Mouse (Mus musculus): Measurements from ENCODE around the gene Trip12. TPM values are rescaled to one million over a fixed set of nuclear protein-coding genes. Genes with fewer than 3 reads are reported as not detected.

The Trip12 gene
- polyA plus RNA-seq, 1 experiment: 18.2 TPM

DNA sequence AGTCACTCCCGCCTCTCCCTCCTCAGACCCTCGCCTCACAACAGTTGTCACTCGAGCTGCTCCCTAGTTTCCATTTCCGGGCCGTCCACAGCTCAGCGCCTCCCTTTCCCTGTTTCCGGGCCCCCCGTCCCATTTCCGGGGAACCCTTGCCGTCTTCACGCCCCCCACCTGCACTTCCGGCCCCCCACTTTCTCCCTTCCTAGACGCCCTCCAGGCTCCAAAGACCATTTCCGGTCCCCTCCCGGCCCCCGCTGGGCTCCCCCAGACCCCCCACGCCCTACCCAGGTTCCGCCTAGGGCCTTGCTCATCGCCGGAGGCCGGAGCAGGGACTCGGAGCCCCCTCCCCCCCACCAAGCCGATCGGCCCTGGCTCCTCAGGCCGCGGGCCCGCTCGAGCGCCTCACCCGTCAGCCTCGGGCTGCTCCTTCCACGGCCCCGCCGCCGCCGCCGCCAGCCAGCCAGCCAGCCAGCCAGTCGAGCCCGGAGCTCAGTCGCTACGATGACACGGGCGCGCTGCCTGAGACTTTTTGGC lies 1.6 kb downstream of the Trip12 start:
- WGBS: under 1% methylated on average over 41 of the region's 44 CpGs
- DNase-seq (ENCODE audit: low read depth in 1 of 2, low spot score in 2 of 2): peak in 1 of 2 experiments; percentile 66
- Histone ChIP-seq H3K27ac (ENCODE audit: insufficient read depth, low read length) (peak overlapping the region; percentile 97), H3K27me3 (ENCODE audit: control insufficient read depth, insufficient read depth, low read length) (no peaks in the 10 kb centered on the region), H3K4me1 (ENCODE audit: control insufficient read depth, insufficient read depth, insufficient read length) (peaks cover 4% of the 10 kb centered on the region; the same call in 1 of the 2 replicates), H3K4me3 (ENCODE audit: extremely low read depth, insufficient read depth, insufficient read length) (peak overlapping the region; percentile 94), H3K36me3 (ENCODE audit: control insufficient read depth, insufficient read depth, low read length) (no peaks in the 10 kb centered on the region)
- no peak for TF ChIP-seq POLR2A (IDR thresholded peaks at IDR 0.05; ENCODE audit: low read depth, low read length)
- no peak for TF ChIP-seq CTCF (IDR thresholded peaks at IDR 0.05; ENCODE audit: extremely low read depth, insufficient read depth, insufficient read length, insufficient replicate concordance)

DNA sequence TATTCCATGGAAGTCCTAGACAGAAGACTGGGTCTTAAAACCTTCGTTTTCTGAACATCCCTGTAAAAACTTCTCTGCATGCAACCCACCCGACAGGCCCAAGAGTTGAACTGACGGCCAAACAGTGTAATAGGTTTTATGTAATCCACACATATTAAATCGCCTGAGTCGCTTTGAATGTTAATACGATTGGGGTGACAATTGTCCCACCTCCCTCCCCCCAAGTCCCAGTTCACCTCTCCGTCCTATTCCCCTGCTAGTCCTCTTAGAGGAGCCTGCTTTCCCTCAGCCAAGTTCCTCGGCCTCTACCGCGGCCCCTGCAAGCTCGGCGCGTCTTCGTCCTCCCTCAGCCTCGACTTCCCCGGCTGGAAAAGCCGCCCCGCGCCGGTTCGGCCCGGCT lies 2.2 kb downstream of the Trip12 start:
- WGBS: 1% methylated on average over 22 of the region's 22 CpGs

GRCm38 (mm10) chr1:84837523-84838145 lies 2.7 kb downstream of the Trip12 start:
- TF ChIP-seq POLR2A (IDR thresholded peaks at IDR 0.05; ENCODE audit: low read depth, low read length) (no peak), CTCF (IDR thresholded peaks at IDR 0.05; ENCODE audit: extremely low read depth, insufficient read depth, insufficient read length, insufficient replicate concordance) (no peak)
- Histone ChIP-seq H3K4me1 (ENCODE audit: control insufficient read depth, insufficient read depth, insufficient read length) (peaks cover 4% of the 10 kb centered on the region; the same call in 1 of the 2 replicates), H3K27ac (ENCODE audit: insufficient read depth, low read length) (no peak overlapping the region), H3K4me3 (ENCODE audit: extremely low read depth, insufficient read depth, insufficient read length) (peak overlapping the region; percentile 94), H3K36me3 (ENCODE audit: control insufficient read depth, insufficient read depth, low read length) (no peaks in the 10 kb centered on the region; the same call in 1 of the 2 replicates), H3K27me3 (ENCODE audit: control insufficient read depth, insufficient read depth, low read length) (no peaks in the 10 kb centered on the region)
- 5% methylated on average over 20 of the region's 20 CpGs for WGBS
- DNase-seq (ENCODE audit: low read depth in 1 of 2, low spot score in 2 of 2): no peak

More for the DNA sequence above, 2.2 kb downstream of the Trip12 start:
- Histone ChIP-seq H3K4me1 (ENCODE audit: control insufficient read depth, insufficient read depth, insufficient read length) (peaks cover 4% of the 10 kb centered on the region; the same call in 1 of the 2 replicates), H3K36me3 (ENCODE audit: control insufficient read depth, insufficient read depth, low read length) (no peaks in the 10 kb centered on the region; the same call in 1 of the 2 replicates), H3K27ac (ENCODE audit: insufficient read depth, low read length) (peak overlapping the region; percentile 97), H3K4me3 (ENCODE audit: extremely low read depth, insufficient read depth, insufficient read length) (peak overlapping the region; percentile 94), H3K27me3 (ENCODE audit: control insufficient read depth, insufficient read depth, low read length) (no peaks in the 10 kb centered on the region)
- no peak for TF ChIP-seq CTCF (IDR thresholded peaks at IDR 0.05; ENCODE audit: extremely low read depth, insufficient read depth, insufficient read length, insufficient replicate concordance)
- no peak for TF ChIP-seq POLR2A (IDR thresholded peaks at IDR 0.05; ENCODE audit: low read depth, low read length)
- DNase-seq (ENCODE audit: low read depth in 1 of 2, low spot score in 2 of 2): no peak

DNA sequence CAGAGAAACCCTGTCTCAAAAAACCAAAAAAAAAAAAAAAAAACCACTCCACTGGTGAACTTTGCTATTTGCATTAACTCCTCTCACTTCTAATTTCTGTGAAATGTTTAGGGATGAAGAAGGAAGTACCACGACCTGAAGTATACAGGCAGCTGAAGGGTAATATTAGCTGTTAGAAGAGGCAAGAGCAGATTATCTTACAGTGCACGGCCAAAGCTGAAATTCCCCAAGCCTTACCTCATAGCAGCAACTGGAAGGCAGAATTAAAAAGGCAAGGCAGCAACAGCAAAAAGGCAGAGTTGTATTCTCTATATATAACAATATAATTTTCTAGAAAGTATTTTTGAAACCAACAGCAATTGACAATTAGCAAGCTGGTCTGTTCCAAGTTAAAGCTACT lies 15.2 kb downstream of the Trip12 start:
- H3K36me3 ChIP-seq (ENCODE audit: control insufficient read depth, insufficient read depth, low read length): peaks cover 5% of the 10 kb centered on the region; the same call in 1 of the 2 replicates

GRCm38 (mm10) chr1:84817596-84817995 lies 22.7 kb downstream of the Trip12 start:
- Histone ChIP-seq H3K4me3 (ENCODE audit: extremely low read depth, insufficient read depth, insufficient read length) (no peak overlapping the region), H3K36me3 (ENCODE audit: control insufficient read depth, insufficient read depth, low read length) (peaks cover 2% of the 10 kb centered on the region; the same call in 1 of the 2 replicates), H3K4me1 (ENCODE audit: control insufficient read depth, insufficient read depth, insufficient read length) (peaks cover 4% of the 10 kb centered on the region), H3K27ac (ENCODE audit: insufficient read depth, low read length) (no peak overlapping the region), H3K27me3 (ENCODE audit: control insufficient read depth, insufficient read depth, low read length) (no peaks in the 10 kb centered on the region)
- 29% methylated on average over 1 of the region's 1 CpGs for WGBS
- DNase-seq (ENCODE audit: low read depth in 1 of 2, low spot score in 2 of 2): no peak
- TF ChIP-seq POLR2A (IDR thresholded peaks at IDR 0.05; ENCODE audit: low read depth, low read length): no peak
- no peak for TF ChIP-seq CTCF (IDR thresholded peaks at IDR 0.05; ENCODE audit: extremely low read depth, insufficient read depth, insufficient read length, insufficient replicate concordance)

More for the DNA sequence above, 15.2 kb downstream of the Trip12 start:
- no peak overlapping the region for H3K4me3 ChIP-seq (ENCODE audit: extremely low read depth, insufficient read depth, insufficient read length)
- no peaks in the 10 kb centered on the region for H3K27me3 ChIP-seq (ENCODE audit: control insufficient read depth, insufficient read depth, low read length)
- peaks cover 3% of the 10 kb centered on the region; the same call in 1 of the 2 replicates for H3K4me1 ChIP-seq (ENCODE audit: control insufficient read depth, insufficient read depth, insufficient read length)
- H3K27ac ChIP-seq (ENCODE audit: insufficient read depth, low read length): no peak overlapping the region
- DNase-seq (ENCODE audit: low read depth in 1 of 2, low spot score in 2 of 2): no peak
- no peak for TF ChIP-seq CTCF (IDR thresholded peaks at IDR 0.05; ENCODE audit: extremely low read depth, insufficient read depth, insufficient read length, insufficient replicate concordance)
- no peak for TF ChIP-seq POLR2A (IDR thresholded peaks at IDR 0.05; ENCODE audit: low read depth, low read length)
- whole genome bisulfite sequencing: 55% methylated on average over 2 of the region's 2 CpGs

DNA sequence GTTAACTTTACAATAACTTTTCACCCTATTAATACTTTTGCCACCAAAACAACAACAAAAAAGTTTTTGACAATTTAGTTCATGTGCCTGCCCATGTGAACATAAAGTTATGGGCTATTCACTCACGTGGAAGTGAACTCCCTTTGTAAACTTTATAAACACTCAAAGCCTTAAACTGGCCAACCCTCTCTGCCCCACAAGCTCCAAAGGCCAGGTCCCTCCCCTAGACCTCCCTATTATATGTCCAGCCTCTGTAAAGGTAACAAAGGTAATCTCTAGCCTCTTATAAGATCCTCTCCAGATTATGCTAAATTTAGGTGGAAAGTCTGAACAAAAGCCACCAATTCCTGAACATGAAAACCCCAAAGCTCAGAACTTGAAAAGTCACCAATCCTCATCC lies 36.5 kb downstream of the Trip12 start:
- TF ChIP-seq CTCF (IDR thresholded peaks at IDR 0.05; ENCODE audit: extremely low read depth, insufficient read depth, insufficient read length, insufficient replicate concordance): no peak
- TF ChIP-seq POLR2A (IDR thresholded peaks at IDR 0.05; ENCODE audit: low read depth, low read length): no peak
- 92% methylated on average over 1 of the region's 1 CpGs for WGBS
- Histone ChIP-seq H3K4me3 (ENCODE audit: extremely low read depth, insufficient read depth, insufficient read length) (no peak overlapping the region), H3K27me3 (ENCODE audit: control insufficient read depth, insufficient read depth, low read length) (no peaks in the 10 kb centered on the region), H3K27ac (ENCODE audit: insufficient read depth, low read length) (no peak overlapping the region), H3K4me1 (ENCODE audit: control insufficient read depth, insufficient read depth, insufficient read length) (no peaks in the 10 kb centered on the region), H3K36me3 (ENCODE audit: control insufficient read depth, insufficient read depth, low read length) (no peaks in the 10 kb centered on the region)
- no peak for DNase-seq (ENCODE audit: low read depth in 1 of 2, low spot score in 2 of 2)

DNA sequence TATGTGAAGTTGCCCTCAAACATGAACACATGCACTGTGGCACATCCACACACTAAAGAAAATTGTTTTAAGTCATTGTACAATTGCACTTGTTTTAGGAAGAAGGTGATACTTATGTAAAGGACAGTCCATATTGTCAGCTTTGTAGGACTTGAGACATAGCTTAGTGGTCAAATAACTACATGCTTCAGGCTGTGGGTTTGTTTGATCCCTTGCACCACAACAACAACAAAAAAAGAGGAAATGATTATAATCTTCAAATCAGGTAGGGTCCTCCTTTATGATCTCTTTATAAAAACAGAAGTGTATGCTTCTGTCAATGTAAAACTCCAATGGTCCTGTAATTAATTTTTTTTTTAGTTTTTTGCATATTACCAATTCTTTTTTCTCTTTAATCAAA lies 41.1 kb downstream of the Trip12 start:
- Histone ChIP-seq H3K4me1 (ENCODE audit: control insufficient read depth, insufficient read depth, insufficient read length) (no peaks in the 10 kb centered on the region), H3K36me3 (ENCODE audit: control insufficient read depth, insufficient read depth, low read length) (peaks cover 4% of the 10 kb centered on the region), H3K4me3 (ENCODE audit: extremely low read depth, insufficient read depth, insufficient read length) (no peak overlapping the region), H3K27me3 (ENCODE audit: control insufficient read depth, insufficient read depth, low read length) (no peaks in the 10 kb centered on the region), H3K27ac (ENCODE audit: insufficient read depth, low read length) (no peak overlapping the region)
- TF ChIP-seq CTCF (IDR thresholded peaks at IDR 0.05; ENCODE audit: extremely low read depth, insufficient read depth, insufficient read length, insufficient replicate concordance) (no peak), POLR2A (IDR thresholded peaks at IDR 0.05; ENCODE audit: low read depth, low read length) (no peak)
- no peak for DNase-seq (ENCODE audit: low read depth in 1 of 2, low spot score in 2 of 2)

Data from spleen, adult 2 months (tissue).